Mouse (Mus musculus) layer of hippocampus, postnatal 36 days (tissue): ENCODE measurements at regions not wholly inside any gene's neighbourhood (a gene's known extent, or its start where the extent isn't known, plus 50 kb on each side); places are given as distances from the start of the nearest gene placed in this dataset.
A peak's percentile ranks its signal among the peaks of the same experiment; 100 is the strongest.
"Not testable (repeated sequence)": the region's sequence is repeated elsewhere in the genome, so short reads cannot be mapped to it uniquely, and the experiment has no call there.

Source experiments
- DNase-seq, 2 experiments: peaks; one replicate each; pipeline ENCODE4 v3.0.0; 2022

DNA sequence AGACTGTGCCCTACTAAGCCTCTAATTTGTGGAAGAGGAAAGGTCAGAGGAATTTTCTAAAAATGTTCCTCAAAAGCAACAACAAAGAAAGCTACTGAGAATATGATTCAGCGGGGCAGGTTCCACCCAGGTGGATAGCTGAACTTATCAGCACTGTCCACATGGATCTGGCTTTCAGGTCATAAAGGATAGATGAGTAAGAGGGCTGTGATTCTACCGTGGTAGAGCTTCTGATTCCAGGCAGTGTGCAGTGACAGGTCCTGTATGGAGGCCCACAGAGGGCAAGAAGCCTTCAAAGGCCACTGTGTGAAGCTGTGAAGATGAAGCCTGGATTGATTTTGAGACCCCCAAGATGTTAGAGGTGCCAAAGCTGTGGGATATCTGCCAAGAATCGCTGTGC, 51.8 kb downstream of the Teddm3 start:
- not testable (repeated sequence) for DNase-seq

DNA sequence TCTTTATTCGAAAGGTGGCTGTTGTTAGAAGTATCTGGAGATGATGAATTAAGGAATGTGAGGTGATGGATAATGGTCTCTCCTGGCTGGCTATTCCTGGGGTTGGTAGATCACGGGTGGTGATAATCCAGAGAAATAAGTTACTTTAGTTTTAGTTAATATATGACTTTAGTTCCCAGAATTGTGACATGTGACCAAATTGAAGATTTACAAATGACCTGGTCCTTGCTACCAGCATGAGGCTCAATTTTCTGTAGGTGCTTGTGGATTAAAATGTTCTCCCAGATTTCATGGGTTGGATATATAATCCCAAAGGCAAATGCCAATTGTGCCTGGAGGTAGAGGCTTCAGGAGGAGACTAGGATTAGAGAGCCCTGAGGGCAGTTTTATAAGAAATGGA, 53.7 kb downstream of the Teddm3 start:
- DNase-seq, result not testable (repeated sequence)

GRCm38 (mm10) chr16:21074779-21075148, 79.0 kb downstream of the Teddm3 start:
- no peak for DNase-seq

- not testable (repeated sequence) for DNase-seq
Observed at GRCm38 (mm10) chr16:21074082-21074778, 79.6 kb downstream of the Teddm3 start.

- no peak for DNase-seq
Observed at GRCm38 (mm10) chr16:21060211-21060610, 93.6 kb downstream of the Teddm3 start.

GRCm38 (mm10) chr16:21054772-21055171, 99.0 kb downstream of the Teddm3 start:
- DNase-seq, result no peak

DNA sequence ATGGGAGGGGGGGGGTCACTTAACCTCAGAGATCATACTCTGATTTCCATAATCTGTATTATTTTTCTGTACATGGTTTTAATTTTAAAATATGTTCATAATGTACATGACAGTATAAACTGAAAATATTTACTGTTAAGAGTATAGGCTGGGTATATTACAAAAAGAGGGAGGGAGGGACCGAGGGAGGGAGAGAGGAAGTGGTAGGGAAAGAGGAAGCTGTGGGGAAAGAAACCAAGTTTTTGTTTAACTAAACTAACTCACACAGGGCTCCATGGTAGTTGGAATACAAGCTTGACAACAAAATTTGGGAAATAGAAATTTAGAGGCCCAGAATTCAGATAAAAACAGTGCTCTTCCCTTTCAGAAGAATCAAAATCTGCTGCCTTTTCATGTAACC, 131.7 kb downstream of the Teddm3 start:
- not testable (repeated sequence) for DNase-seq

GRCm38 (mm10) chr16:21004871-21005270, 148.9 kb downstream of the Teddm3 start:
- no peak for DNase-seq

DNA sequence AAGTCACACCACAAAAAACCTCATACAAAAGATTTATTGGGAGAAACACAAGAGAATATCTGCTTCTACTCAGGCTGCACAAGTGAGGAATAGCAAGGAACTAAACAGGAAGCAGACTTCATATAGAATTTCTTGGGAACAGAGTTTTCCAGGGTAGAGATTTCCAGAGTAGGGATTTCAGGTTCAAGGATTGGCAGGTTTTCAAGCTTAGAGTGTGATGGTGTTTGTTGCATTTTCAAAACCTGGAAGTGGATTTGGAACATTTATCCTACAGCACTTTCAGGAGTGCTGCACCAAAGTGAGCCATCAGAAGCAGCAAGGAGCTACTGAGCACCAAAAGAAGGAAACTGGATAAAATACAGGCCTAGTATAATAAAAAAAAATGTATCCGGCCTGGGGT, 152.7 kb downstream of the Teddm3 start:
- DNase-seq, result no peak

- no peak for DNase-seq
Observed at GRCm38 (mm10) chr16:20990524-20990923, 163.3 kb downstream of the Teddm3 start.

DNA sequence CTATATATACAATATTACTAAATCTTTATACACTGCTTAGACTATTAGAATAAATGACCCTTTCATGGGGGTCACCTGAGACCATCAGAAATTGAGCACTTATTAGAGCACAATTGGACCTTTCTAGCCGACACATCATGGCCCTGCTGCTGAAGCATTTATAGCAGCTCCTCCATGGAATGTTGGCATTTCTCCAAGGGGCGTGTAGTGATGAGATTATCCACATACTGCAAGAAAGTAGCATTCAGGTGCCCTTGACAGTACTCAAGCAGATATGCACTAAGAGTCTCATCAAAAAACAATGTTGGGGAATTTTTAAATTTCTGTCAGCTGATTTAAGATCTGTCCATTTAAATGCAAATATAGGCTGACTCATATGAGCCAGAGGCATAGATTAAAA, 178.4 kb downstream of the Teddm3 start:
- no peak for DNase-seq

GRCm38 (mm10) chr16:20972442-20972841, 181.4 kb downstream of the Teddm3 start:
- no peak for DNase-seq

DNA sequence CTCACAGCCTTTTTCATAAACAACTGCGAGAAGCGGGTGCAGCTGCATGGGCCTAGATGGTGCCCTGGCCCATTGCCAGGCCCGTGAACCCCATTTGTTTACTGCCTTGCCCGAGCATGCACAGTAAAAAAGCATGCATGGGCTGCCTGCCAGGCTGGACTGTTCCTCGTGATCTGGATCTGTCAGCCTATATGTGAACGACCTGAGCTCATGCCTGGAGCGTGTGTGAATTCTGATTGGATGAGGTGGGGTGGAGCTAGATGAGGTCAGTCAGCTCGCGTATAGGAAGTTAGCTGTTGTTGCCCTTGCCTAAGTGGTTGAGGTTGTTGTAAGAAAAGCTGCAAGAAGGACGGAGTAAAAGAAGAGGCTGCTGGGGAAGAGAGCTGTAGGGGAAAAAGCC, 194.9 kb downstream of the Teddm3 start:
- peak in 1 of 2 experiments; percentile 7 for DNase-seq

DNA sequence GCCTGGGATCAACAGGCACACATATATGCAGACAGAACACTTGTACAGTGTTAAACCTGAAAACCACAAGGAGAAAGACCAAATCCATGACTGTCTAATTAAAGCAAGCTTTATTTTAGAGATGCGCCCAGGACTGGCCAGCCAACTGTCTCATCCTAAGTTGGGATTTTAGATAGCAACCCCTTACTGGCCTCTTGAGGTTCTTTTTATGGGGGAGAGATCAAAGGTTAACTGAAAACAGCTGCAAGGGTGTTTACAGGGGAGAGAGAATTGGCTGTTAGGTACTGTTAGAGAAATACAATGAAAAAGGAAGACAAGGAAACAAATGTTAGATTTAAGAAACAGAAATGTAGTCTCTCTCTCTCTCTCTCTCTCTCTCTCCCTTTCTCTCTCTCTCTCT, 202.4 kb upstream of the Thpo start:
- DNase-seq, result no peak

GRCm38 (mm10) chr16:20934846-20935245, 200.5 kb upstream of the Thpo start:
- DNase-seq, result not testable (repeated sequence)

GRCm38 (mm10) chr16:20930003-20930402, 195.7 kb upstream of the Thpo start:
- not testable (repeated sequence) for DNase-seq

GRCm38 (mm10) chr16:20925776-20926175, 191.5 kb upstream of the Thpo start:
- not testable (repeated sequence) for DNase-seq

GRCm38 (mm10) chr16:20910864-20911263, 176.6 kb upstream of the Thpo start:
- DNase-seq, result not testable (repeated sequence)

DNA sequence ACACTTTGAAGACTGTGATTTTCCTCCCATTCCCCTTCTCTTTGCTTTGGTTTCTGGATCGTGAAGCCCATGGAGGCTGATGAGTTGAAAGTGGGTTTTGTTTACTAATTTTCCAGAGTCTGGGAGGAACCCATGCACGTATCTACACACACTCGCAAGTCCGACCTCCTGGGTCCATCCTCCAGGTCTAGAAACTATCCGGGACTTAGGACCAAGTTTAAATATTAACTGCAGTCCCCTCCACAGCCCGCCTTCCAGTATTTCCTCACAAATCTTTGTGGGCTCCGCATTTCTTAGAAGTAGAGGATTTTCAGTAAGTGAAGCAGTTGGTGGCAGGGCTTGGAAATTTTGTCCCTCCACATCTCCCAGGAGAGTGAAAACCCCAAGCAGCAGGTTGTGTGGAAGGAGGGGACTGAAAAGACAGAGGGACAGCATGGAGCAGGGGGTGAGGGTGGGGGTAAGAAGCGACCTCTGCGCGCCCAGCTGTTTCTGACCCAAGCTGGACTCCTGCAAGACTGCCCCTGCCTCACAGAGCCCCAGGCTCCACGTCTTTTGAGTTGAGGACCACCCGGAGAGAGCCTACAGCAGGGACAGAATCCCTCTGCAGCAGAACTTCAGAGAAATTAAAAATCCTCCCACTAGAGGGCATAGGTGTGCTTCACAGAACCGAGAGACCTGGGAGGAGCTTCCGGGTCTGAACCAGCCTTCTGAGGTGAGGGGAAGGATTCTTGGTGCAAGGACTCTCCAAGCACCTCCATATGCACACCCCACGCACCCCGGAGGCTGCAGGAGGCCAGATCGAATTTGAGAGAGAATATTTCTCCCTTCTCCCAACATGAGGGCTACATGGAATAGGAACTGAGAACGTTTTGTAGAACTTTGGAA, 174.4 kb upstream of the Thpo start:
- DNase-seq, result peak; percentile 5 to 11

DNA sequence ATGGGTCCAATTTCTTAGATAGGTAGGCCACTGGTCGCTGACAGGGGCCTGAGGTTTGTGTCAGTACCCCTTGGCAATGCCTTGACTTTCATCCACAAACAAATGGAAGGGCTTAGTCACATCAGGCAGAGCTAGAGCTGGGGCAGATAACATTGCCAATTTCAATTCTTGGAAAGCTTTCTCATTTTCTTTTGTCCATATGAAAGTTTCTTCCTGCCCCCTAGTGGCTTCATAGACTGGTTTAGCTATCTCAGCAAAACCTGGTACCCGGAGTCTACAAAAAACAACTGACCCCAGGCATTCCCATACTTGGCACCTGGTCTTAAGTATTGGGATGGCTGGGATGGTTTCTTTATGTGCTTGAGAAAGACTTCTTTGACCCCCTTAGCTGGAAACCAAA, 161.4 kb upstream of the Thpo start:
- no peak for DNase-seq

- DNase-seq, result no peak
Observed at GRCm38 (mm10) chr16:20871726-20872125, 137.4 kb upstream of the Thpo start.

- DNase-seq, result no peak
Observed at GRCm38 (mm10) chr16:20866771-20867170, 132.5 kb upstream of the Thpo start.

- DNase-seq, result no peak
Observed at GRCm38 (mm10) chr16:20861256-20861655, 126.9 kb upstream of the Thpo start.

DNA sequence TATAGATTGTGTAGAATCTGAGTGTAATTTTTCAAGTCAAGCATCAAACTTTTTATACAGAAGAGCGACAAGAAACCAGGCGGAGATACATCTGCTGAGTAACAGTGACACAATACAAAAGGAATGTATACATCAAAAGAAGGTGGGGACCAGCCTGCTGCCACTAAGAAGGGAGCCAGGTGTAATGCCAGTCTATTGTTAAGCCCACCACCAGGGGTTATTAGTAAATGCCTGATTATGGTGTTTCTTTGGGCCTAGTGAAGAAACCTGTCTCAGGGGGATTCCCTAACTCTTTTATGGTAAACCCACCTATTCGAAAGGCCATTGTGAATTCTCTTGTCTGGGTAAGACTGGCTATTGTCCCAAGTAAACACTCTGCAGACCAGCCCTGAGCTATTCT, 126.3 kb upstream of the Thpo start:
- DNase-seq, result not testable (repeated sequence)
